ENCODE assay signal across 35 mouse cellular contexts in the genomic region with DNA sequence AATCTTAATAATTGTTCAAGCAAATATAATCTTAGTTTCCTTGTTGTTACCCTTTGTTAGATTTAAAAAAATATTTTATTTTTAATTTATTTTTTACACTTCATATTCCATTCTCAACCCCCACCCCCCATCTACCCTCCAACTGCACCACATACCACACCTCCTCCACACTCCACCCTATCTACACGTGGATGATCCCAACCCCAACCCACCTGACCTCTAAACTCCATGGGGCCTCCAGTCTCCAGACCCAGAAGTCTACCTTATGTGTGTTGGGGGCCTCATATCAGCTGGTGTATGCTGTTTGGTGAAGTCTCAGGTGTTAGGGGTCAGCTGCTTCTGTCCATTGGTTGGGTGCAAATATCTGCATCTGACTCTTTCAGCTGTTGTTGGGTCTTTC.
"Had no signal": no experiment of that assay in that cellular context is flagged by ENCODE, and none has a peak within 500 bp of the region (broad histone marks: within the 10 kb centered on the region; RNA-seq: fewer than 3 reads in every experiment).

No protein-coding gene starts in this region.

- H3K9me3 ChIP-seq: heart, embryonic 10.5 days; heart, embryonic 12.5 days; heart, embryonic 13.5 days; heart, embryonic 15.5 days; hindbrain, embryonic 10.5 days; hindbrain, embryonic 12.5 days; hindbrain, embryonic 13.5 days; hindbrain, embryonic 15.5 days; intestine, embryonic 15.5 days; kidney, embryonic 15.5 days had no signal

- H3K27ac ChIP-seq: heart, adult 2 months; heart, embryonic 10.5 days; heart, embryonic 13.5 days; heart, embryonic 15.5 days; hindbrain, embryonic 10.5 days; hindbrain, embryonic 12.5 days; hindbrain, embryonic 13.5 days; hindbrain, embryonic 14.5 days; hindbrain, embryonic 15.5 days; hindbrain, postnatal 0 days; intestine, embryonic 15.5 days; kidney, embryonic 15.5 days; kidney, postnatal 0 days; layer of hippocampus, adult 2 months had no signal

- H3K4me2 ChIP-seq: heart, embryonic 11.5 days; heart, embryonic 12.5 days; heart, embryonic 13.5 days; heart, embryonic 15.5 days; hindbrain, embryonic 12.5 days; hindbrain, embryonic 13.5 days; hindbrain, embryonic 14.5 days; hindbrain, embryonic 15.5 days; intestine, embryonic 15.5 days; kidney, embryonic 15.5 days had no signal

- ATAC-seq: hindbrain, embryonic 16.5 days; hindbrain, postnatal 0 days; inflammation-experienced regulatory T-cells, adult 6 months; intestine, embryonic 15.5 days; intestine, embryonic 16.5 days; intestine, postnatal 0 days had no signal

- H3K36me3 ChIP-seq: heart, embryonic 10.5 days; heart, embryonic 12.5 days; heart, embryonic 13.5 days; heart, embryonic 15.5 days; hindbrain, embryonic 10.5 days; hindbrain, embryonic 12.5 days; hindbrain, embryonic 13.5 days; hindbrain, embryonic 15.5 days; intestine, embryonic 15.5 days; kidney, embryonic 15.5 days had no signal

- H3K27me3 ChIP-seq: heart, embryonic 12.5 days; heart, embryonic 13.5 days; heart, embryonic 15.5 days; hindbrain, embryonic 12.5 days; hindbrain, embryonic 13.5 days; hindbrain, embryonic 15.5 days; intestine, embryonic 15.5 days; kidney, embryonic 15.5 days had no signal

- H3K4me1 ChIP-seq: heart, embryonic 10.5 days; heart, embryonic 12.5 days; heart, embryonic 13.5 days; heart, embryonic 15.5 days; hindbrain, embryonic 10.5 days; hindbrain, embryonic 12.5 days; hindbrain, embryonic 13.5 days; hindbrain, embryonic 15.5 days; intestine, embryonic 15.5 days; kidney, embryonic 15.5 days had no signal

- H3K9ac ChIP-seq: heart, embryonic 12.5 days; heart, embryonic 13.5 days; heart, embryonic 15.5 days; hindbrain, embryonic 12.5 days; hindbrain, embryonic 13.5 days; hindbrain, embryonic 14.5 days; hindbrain, embryonic 15.5 days; intestine, embryonic 15.5 days; kidney, embryonic 15.5 days had no signal

- DNase-seq: heart, adult 2 months; heart, postnatal 10 days; heart, postnatal 14 days; heart, postnatal 36 days; heart, postnatal 4 days; kidney, adult 11 months; kidney, adult 18-20 months; kidney, adult 2 months; kidney, adult 8-10 months; kidney, adult 9 months; kidney, postnatal 10 days; kidney, postnatal 14 days; kidney, postnatal 25 days; kidney, postnatal 36 days; kidney, postnatal 4 days; layer of hippocampus, adult 9-11 months had no signal

- H3K4me3 ChIP-seq: heart, adult 2 months; heart, embryonic 10.5 days; heart, embryonic 12.5 days; heart, embryonic 13.5 days; heart, embryonic 15.5 days; hindbrain, embryonic 10.5 days; hindbrain, embryonic 12.5 days; hindbrain, embryonic 13.5 days; hindbrain, embryonic 15.5 days; intestine, embryonic 15.5 days; kidney, embryonic 15.5 days; layer of hippocampus, adult 2 months had no signal
